ENCODE assay signal across 9 mouse cellular contexts in genomic region chr11:45678666-45679292, GRCm38 (mm10).
DNase-seq lines count a peak whose midpoint lies in the region; ATAC-seq and TF ChIP-seq lines count a peak whose summit lies in the region.
"Had no signal": no experiment of that assay in that cellular context is flagged by ENCODE, and none has a peak within 500 bp of the region (broad histone marks: within the 10 kb centered on the region; RNA-seq: fewer than 3 reads in every experiment).

No protein-coding gene starts in this region.

- H3K36me3 ChIP-seq in embryonic facial prominence, embryonic 15.5 days: no peaks in the 10 kb centered on the region
- H3K36me3 ChIP-seq in heart, embryonic 11.5 days (ENCODE audit: control insufficient read depth, insufficient read depth, low read length): no peaks in the 10 kb centered on the region
- no peaks in the 10 kb centered on the region for H3K36me3 ChIP-seq in liver, embryonic 11.5 days (ENCODE audit: control insufficient read depth, insufficient read depth, low read length)
- no peaks in the 10 kb centered on the region for H3K36me3 ChIP-seq in neural tube, embryonic 13.5 days
- H3K36me3 ChIP-seq: liver, embryonic 15.5 days had no signal

- H3K4me2 ChIP-seq in embryonic facial prominence, embryonic 15.5 days (replicated peaks): 0 out of 2 replicates have a peak overlapping the region, but pooled peaks have one; percentile 1
- no peak overlapping the region for H3K4me2 ChIP-seq in heart, embryonic 11.5 days
- H3K4me2 ChIP-seq in liver, embryonic 11.5 days: no peak overlapping the region
- H3K4me2 ChIP-seq in neural tube, embryonic 13.5 days: 0 out of 2 replicates have a peak overlapping the region, but pooled peaks have one; percentile 2
- H3K4me2 ChIP-seq: liver, embryonic 15.5 days had no signal

- ATAC-seq in embryonic facial prominence, embryonic 15.5 days (ENCODE audit: insufficient number of reproducible peaks, low FRiP score, low TSS enrichment, low read depth): peak; percentile 47; the same call in 1 of the 2 replicates
- no peak for ATAC-seq in heart, embryonic 11.5 days (replicated peaks; ENCODE audit: insufficient number of reproducible peaks, low FRiP score, low TSS enrichment)
- ATAC-seq in liver, embryonic 11.5 days (replicated peaks; ENCODE audit: low FRiP score): no peak
- peak; percentile 79 for ATAC-seq in neural tube, embryonic 13.5 days (ENCODE audit: low read depth)

- WGBS in bone marrow, adult 2 months: 51% methylated on average over 11 of the region's 11 CpGs
- 31% methylated on average over 11 of the region's 11 CpGs for WGBS in embryonic facial prominence, embryonic 15.5 days
- WGBS in heart, embryonic 11.5 days (ENCODE audit: insufficient replicate concordance): 49% methylated on average over 11 of the region's 11 CpGs
- WGBS in liver, embryonic 11.5 days: 61% methylated on average over 11 of the region's 11 CpGs
- 36% methylated on average over 11 of the region's 11 CpGs for WGBS in neural tube, embryonic 13.5 days

- peak; percentile 55 for TF ChIP-seq CTCF in bone marrow, adult 2 months (IDR thresholded peaks at IDR 0.05; ENCODE audit: control insufficient read depth, insufficient read depth, low read length)

- no peak overlapping the region for H3K4me3 ChIP-seq in bone marrow, adult 2 months (replicated peaks; ENCODE audit: control insufficient read depth, low read depth, low read length)
- H3K4me3 ChIP-seq in embryonic facial prominence, embryonic 15.5 days (replicated peaks): no peak overlapping the region
- no peak overlapping the region for H3K4me3 ChIP-seq in heart, embryonic 11.5 days (ENCODE audit: low read depth, low read length)
- H3K4me3 ChIP-seq in liver, embryonic 11.5 days (ENCODE audit: low read depth, low read length): no peak overlapping the region
- H3K4me3 ChIP-seq in neural tube, embryonic 13.5 days: no peak overlapping the region
- H3K4me3 ChIP-seq: liver, embryonic 15.5 days had no signal

- H3K9ac ChIP-seq in embryonic facial prominence, embryonic 15.5 days: no peak overlapping the region
- no peak overlapping the region for H3K9ac ChIP-seq in heart, embryonic 11.5 days (ENCODE audit: low read depth, low read length)
- no peak overlapping the region for H3K9ac ChIP-seq in liver, embryonic 11.5 days (ENCODE audit: low read depth, low read length)
- no peak overlapping the region for H3K9ac ChIP-seq in neural tube, embryonic 13.5 days
- H3K9ac ChIP-seq: liver, embryonic 15.5 days had no signal

- no peaks in the 10 kb centered on the region for H3K9me3 ChIP-seq in embryonic facial prominence, embryonic 15.5 days (replicated peaks)
- H3K9me3 ChIP-seq in heart, embryonic 11.5 days (replicated peaks; ENCODE audit: control insufficient read depth, low read length): no peaks in the 10 kb centered on the region
- H3K9me3 ChIP-seq in liver, embryonic 11.5 days (ENCODE audit: control insufficient read depth, low read length): no peaks in the 10 kb centered on the region
- no peaks in the 10 kb centered on the region for H3K9me3 ChIP-seq in neural tube, embryonic 13.5 days
- H3K9me3 ChIP-seq: liver, embryonic 15.5 days had no signal

- no peaks in the 10 kb centered on the region for H3K4me1 ChIP-seq in bone marrow, adult 2 months (ENCODE audit: control insufficient read depth, insufficient read depth, low read length)
- H3K4me1 ChIP-seq in embryonic facial prominence, embryonic 15.5 days: no peaks in the 10 kb centered on the region
- H3K4me1 ChIP-seq in heart, embryonic 11.5 days (ENCODE audit: control insufficient read depth, insufficient read depth, low read length): peaks cover 9% of the 10 kb centered on the region; the same call in 1 of the 2 replicates
- no peaks in the 10 kb centered on the region for H3K4me1 ChIP-seq in liver, embryonic 11.5 days (replicated peaks; ENCODE audit: control insufficient read depth, insufficient read depth, low read length)
- peaks cover 7% of the 10 kb centered on the region for H3K4me1 ChIP-seq in neural tube, embryonic 13.5 days (replicated peaks)
- H3K4me1 ChIP-seq: liver, embryonic 15.5 days had no signal

- H3K27me3 ChIP-seq in embryonic facial prominence, embryonic 15.5 days: no peaks in the 10 kb centered on the region
- H3K27me3 ChIP-seq in heart, embryonic 11.5 days (ENCODE audit: control insufficient read depth, insufficient read depth, low read length): no peaks in the 10 kb centered on the region
- H3K27me3 ChIP-seq in liver, embryonic 11.5 days (replicated peaks; ENCODE audit: control insufficient read depth, insufficient read depth, low read length): no peaks in the 10 kb centered on the region
- no peaks in the 10 kb centered on the region for H3K27me3 ChIP-seq in neural tube, embryonic 13.5 days
- H3K27me3 ChIP-seq: liver, embryonic 15.5 days had no signal

- peak; percentile 57 for DNase-seq in CD4-positive helper T cell, adult 2 months (ENCODE audit: low read depth, low spot score)
- peak; percentile 78 for DNase-seq in kidney, postnatal 10 days
- DNase-seq in liver, embryonic 11.5 days (ENCODE audit: low spot score): peak; percentile 44
- DNase-seq in testis, postnatal 10 days (ENCODE audit: low spot score): peak; percentile 79

- TF ChIP-seq POLR2A in bone marrow, adult 2 months (IDR thresholded peaks at IDR 0.05; ENCODE audit: borderline replicate concordance, control insufficient read depth, low read depth, low read length): no peak

- H3K27ac ChIP-seq in bone marrow, adult 2 months (ENCODE audit: control insufficient read depth, insufficient read depth, low read depth, low read length, poor library complexity): no peak overlapping the region
- 0 out of 2 replicates have a peak overlapping the region, but pooled peaks have one; percentile 3 for H3K27ac ChIP-seq in embryonic facial prominence, embryonic 15.5 days (replicated peaks)
- peak overlapping the region; percentile 11; the same call in 1 of the 2 replicates for H3K27ac ChIP-seq in heart, embryonic 11.5 days (ENCODE audit: low read depth, low read length)
- H3K27ac ChIP-seq in liver, embryonic 11.5 days (ENCODE audit: low read depth, low read length): no peak overlapping the region
- peak overlapping the region; percentile 72 for H3K27ac ChIP-seq in neural tube, embryonic 13.5 days (replicated peaks)
- H3K27ac ChIP-seq: liver, embryonic 15.5 days had no signal

Comparison
In these comparisons a context has a peak if more than half of its experiments do, and no peak if none do; other contexts are left out.
1. H3K27ac ChIP-seq: peak in embryonic facial prominence, embryonic 15.5 days (single experiment), heart, embryonic 11.5 days (single experiment) and neural tube, embryonic 13.5 days (single experiment); none in bone marrow, adult 2 months (single experiment) and liver, embryonic 11.5 days (single experiment).
2. ATAC-seq: peak in embryonic facial prominence, embryonic 15.5 days (single experiment) and neural tube, embryonic 13.5 days (single experiment); none in heart, embryonic 11.5 days (single experiment) and liver, embryonic 11.5 days (single experiment).
3. H3K4me2 ChIP-seq: peak in embryonic facial prominence, embryonic 15.5 days (single experiment) and neural tube, embryonic 13.5 days (single experiment); none in heart, embryonic 11.5 days (single experiment) and liver, embryonic 11.5 days (single experiment).
4. Peak in every context shown above with its lines, with median percentiles within 50 percentile points of each other: DNase-seq.